Mouse (Mus musculus) bone marrow, adult 2 months (tissue): Measurements from ENCODE around the gene Mamstr.

Experiments
- CTCF ChIP-seq: fragments of 200-500 bp; IDR thresholded peaks from 2 replicates; pipeline ENCODE4 v1.5.1; 2011; ENCODE audit warnings: low read length, control low read depth; ENCODE audit not compliant: control insufficient read depth, insufficient read depth
- POLR2A ChIP-seq: fragments of 200-500 bp; IDR thresholded peaks from 2 replicates; pipeline ENCODE4 v1.6.1; 2011; ENCODE audit warnings: low read depth, mild to moderate bottlenecking, control low read depth, low read length, borderline replicate concordance; ENCODE audit not compliant: control insufficient read depth

DNA sequence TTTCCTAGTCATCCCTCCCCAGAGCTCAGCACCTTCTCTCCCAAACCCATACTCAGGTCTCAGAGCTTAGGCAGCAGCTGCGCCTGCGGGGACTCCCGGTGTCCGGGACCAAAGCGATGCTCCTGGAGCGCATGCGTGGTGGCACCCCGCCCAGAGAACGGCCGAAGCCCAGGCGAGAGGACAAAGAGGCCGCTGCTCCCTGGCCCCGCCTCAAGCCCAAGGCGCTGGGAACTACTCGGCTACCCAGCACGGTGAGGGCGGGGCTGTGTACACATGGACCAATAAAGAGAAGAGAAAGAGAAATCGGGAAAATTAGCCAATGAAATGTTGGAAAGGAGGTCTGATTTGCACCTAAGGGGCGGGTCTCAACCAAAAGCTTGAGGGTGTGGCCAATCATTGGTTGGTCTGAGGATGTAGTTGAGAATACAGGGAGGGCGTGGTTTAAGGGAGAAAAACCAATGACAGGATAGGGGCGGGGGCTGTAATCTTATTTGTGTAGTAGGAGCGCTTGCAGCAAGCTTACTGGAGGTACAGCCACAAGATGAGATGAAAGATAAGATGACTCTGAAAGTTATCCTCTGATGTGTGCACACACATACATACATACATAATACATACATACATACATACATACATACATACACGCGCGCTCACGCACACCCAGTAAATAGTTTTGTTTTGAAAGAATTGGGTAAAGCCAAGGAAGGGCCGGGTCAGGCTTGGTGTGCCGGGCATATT is 3.8 kb downstream of the Mamstr start:
- TF ChIP-seq CTCF (no peak), POLR2A (no peak; the same call in 1 of the 2 replicates)
